Mouse (Mus musculus): ENCODE measurements around the gene Slc38a11.

DNA sequence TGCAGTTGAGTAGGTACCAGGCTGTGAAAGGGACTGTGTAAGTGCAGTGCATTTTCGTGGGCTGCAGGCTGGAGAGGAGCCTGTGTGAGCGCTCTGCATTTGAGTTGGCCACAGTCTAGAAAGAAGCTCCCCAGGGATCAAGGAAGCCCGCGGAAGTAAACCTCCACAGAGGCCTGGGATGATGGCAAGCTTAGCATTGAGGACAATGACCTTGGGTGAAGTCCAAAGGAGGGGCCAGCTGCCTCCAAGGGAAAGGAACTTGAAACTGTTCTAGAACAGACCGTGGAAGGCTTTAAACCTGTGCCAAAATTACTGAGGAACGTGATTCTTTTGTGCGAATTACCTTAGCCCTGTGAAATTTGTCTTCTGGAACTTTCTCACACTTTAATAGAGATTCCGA lies 69.7 kb downstream of the Slc38a11 start:
- no peak for TF ChIP-seq CTCF (IDR thresholded peaks at IDR 0.05; ENCODE audit: low read depth, low read length)
- TF ChIP-seq GATA1 (IDR thresholded peaks at IDR 0.05; ENCODE audit: borderline replicate concordance, low read length): no peak
- TF ChIP-seq TAL1 (conservative IDR thresholded peaks at IDR 0.05; ENCODE audit: low read depth, low read length): no peak
- no peak for TF ChIP-seq POLR2AphosphoS5 (IDR thresholded peaks at IDR 0.05; ENCODE audit: insufficient replicate concordance, low read depth, low read length)
- no peak for TF ChIP-seq GATA2 (IDR thresholded peaks at IDR 0.05; ENCODE audit: borderline replicate concordance, low read depth, low read length)

Measured in G1E (cell line).